Mouse (Mus musculus) kidney, postnatal 25 days (tissue): ENCODE measurements at regions not wholly inside any gene's neighbourhood (a gene's known extent, or its start where the extent isn't known, plus 50 kb on each side); places are given as distances from the start of the nearest gene placed in this dataset.
A peak's percentile ranks its signal among the peaks of the same experiment; 100 is the strongest.
"Not testable (repeated sequence)": the region's sequence is repeated elsewhere in the genome, so short reads cannot be mapped to it uniquely, and the experiment has no call there.

ENCODE experiments used
- DNase-seq, 2 experiments: peaks; one replicate each; pipeline ENCODE4 v3.0.0; 2021; ENCODE audit warnings: mixed read lengths in 2 of 2

GRCm38 (mm10) chr10:96253671-96254070 is 117.3 kb downstream of the Gm5426 start:
- DNase-seq: no peak

DNA sequence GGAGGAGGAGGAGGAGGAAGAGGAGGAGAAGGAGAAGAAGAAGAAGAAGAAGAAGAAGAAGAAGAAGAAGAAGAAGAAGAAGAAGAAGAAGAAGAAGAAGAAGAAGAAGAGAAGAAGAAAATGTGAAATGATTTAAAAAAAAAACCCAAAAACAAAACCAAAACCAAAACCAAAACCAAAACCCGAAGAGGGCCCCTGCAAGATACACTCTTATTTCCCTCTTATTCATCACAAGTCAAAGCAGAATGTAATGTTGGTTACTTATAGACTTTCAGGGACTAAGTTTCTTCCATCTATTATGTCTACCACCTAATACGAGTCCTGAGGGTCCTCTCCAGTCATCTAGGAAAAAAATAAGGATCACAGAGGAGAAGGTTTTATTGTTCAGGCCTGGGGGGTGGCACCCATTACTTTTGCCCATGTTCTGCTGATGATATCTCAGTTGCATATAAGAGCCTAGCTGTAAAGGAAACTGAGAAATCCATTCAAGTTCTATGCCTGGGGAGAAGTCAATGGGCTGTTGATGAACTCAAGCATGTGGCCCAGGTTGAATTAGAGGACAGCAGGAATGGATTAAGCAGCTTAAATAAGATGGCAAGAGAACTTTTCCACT is 118.0 kb downstream of the Gm5426 start:
- no peak for DNase-seq

DNA sequence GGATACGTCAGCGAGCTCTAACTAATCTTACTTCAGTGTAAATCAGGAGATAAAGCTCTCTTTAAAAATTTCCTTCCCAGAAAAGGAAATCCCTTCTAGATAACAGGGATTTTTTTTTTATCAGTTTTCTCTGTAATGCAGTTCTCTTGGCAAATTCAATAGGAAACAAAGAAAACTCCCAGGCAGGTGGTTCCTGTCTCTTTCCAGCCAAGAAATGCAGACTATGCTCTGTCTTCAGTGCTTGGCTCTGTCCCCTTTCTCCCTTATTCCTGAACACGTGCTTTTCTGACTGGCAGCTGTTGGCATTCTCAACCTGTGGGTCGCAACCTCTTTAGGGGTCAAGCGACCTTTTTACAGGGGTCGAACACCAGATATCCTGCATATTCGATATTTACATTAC is 121.5 kb downstream of the Gm5426 start:
- peak; percentile 41 to 44 for DNase-seq

DNA sequence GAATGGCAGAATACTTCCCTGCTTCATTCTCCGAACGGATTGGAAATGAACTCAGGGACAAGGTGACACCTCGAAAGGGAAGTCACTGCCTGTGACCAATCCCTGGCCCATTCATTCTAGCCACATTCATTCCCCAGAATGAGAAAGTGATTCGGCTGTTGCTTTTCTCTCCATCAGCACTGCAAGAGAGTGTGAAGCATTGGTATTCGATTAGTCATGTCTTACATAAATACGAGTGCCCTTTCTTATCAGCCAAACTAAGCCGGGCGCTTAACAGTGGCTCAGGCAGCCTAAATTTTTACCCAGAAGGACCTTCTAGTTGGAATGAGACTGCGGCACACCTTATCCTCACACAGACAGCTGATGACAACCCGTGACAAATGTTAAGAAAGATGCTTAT is 122.8 kb downstream of the Gm5426 start:
- DNase-seq: no peak

DNA sequence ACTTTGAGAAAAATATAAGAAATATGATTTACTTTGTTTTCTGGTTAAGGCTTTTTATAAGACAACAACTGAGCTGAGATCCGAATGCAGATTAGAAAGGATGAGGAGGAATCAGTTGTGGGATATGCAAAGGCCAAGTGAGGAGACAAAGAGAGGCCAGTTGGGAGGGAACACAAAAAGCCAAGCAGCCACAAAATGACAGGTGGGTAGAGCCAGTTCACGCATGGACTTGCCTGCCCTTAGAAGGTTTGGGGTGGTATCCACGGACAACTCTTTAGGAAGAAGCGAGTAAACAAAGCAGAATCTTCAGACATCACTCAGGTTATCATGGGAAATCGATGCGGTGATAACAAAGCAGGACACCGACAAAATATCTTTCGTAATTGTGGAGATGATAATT is 123.2 kb downstream of the Gm5426 start:
- DNase-seq: no peak

DNA sequence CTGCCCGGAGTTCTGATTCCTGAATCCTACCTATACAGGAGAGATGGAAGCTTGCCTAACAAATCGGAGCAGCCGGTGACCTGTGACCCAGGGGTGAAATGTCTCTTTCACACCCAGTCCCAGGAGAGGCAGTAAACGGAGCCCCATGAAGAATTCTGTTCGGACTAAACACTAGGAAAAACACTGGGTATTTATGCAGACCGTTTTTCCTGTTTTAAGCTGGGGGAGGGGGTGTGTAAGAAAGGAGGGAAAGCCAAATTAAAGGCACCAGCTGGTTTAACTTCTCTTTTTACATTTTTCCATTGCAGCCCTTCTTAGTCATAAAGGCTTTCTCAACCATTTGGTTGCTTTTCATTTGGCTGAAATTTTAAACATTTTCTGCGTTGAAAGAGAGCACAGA is 127.1 kb downstream of the Gm5426 start:
- DNase-seq: peak; percentile 51 to 57

DNA sequence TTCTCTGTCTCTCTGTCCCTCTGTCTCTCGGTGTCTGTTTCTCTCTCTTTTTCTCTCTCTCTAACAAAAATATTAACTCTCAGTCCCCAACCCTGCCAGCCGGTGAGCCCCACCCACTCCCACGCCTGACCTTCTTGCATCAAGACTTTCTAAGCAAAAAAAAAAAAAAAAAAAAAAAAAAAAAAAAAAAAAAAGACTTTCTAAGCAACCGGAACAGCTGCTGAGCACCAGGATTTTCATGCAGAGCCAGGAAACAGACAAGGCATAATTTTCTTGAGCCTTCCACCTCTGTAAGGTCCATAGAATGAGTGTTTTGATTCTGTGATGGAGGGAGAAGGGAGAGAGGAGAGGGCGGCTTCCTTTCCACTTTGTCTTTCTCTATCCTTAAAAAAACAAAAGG is 128.0 kb downstream of the Gm5426 start:
- DNase-seq: peak in 1 of 2 experiments; percentile 34

GRCm38 (mm10) chr10:96264866-96265265 is 128.5 kb downstream of the Gm5426 start:
- peak in 1 of 2 experiments; percentile 10 for DNase-seq

- no peak for DNase-seq
Measured at GRCm38 (mm10) chr10:96266100-96266735, 129.8 kb downstream of the Gm5426 start.

DNA sequence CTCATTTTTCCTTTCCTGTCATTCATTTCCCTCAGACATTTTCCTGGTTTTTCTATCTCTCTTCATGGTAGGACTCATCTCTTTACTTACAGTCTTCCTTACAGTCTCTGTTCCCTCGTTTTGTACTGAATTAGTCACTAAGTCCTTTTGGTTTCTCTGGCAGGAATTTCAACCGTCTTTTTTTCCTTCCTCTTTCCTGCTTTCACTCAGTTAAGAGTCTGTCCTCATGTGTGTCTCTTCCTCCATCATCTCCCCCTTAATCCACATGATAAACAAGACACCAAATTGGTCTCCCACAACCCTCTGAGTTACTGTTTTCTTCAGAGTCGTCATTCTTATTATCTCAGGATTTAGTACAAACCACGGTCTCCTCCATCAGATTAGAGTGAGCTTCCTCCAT is 131.2 kb downstream of the Gm5426 start:
- DNase-seq: no peak

- no peak for DNase-seq
Measured at GRCm38 (mm10) chr10:96273607-96274365, 137.4 kb downstream of the Gm5426 start.

DNA sequence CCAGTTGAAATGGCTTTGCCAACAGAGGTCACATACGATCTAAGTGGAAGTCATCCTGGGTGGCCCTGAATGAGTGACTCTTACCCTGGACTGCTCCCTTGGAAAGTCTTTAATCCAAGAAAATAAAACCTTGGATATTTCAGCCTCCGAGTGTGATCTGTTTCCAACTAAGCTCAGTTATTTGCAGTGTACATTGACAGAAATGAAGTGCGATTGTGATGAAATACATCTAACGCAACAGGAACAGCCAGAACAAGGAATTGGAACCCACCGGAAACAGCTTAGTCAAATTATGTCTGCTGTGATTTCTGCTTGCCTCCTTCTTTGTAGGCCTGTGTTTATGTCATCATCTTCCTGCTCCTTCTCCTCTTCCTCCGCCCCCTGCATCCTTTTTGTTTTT is 143.7 kb downstream of the Gm5426 start:
- no peak for DNase-seq

- DNase-seq: no peak
Measured at GRCm38 (mm10) chr10:96285407-96286093, 149.1 kb downstream of the Gm5426 start.

GRCm38 (mm10) chr10:96286094-96286485 is 149.7 kb downstream of the Gm5426 start:
- DNase-seq: no peak

GRCm38 (mm10) chr10:96289005-96289404 is 152.6 kb downstream of the Gm5426 start:
- DNase-seq: not testable (repeated sequence)

DNA sequence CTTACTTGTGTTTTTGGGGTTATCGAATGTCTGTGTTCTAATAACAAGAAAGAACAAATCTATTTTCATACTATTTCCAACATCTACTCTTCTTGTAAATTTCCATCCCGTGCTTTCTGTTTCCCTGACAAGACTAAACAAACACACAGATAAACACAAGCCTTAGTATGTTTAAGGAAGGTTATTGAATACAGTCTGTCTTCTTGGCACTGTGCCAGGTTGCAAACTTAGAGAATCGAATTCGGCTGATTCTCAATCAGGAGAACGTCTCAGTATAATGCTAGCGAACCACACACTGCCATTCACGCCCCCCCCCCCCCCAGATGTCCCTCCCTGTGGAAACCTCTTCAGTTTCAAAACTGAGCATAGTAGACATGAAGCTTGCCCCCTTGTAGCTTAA is 157.2 kb downstream of the Gm5426 start:
- no peak for DNase-seq

DNA sequence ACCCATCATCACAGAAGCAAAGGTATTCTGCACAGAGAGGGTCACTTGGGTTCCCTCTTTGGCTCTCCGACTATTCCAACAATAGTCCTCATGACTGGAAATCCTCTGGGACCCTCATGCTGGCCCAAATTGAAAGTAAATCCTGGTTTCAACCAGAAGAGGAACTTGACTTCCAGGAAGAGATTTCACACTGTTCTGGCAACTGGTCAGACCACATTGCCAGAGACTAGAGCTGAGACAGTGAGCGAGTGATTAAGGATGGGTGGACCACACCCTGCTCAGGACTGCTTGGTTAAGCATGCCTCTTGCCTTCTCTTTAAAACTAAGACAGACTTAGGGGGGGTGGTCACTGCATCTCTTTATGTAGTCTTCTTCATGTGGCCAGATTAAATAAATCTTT is 158.3 kb downstream of the Gm5426 start:
- peak; percentile 46 to 77 for DNase-seq

- DNase-seq: no peak
Measured at GRCm38 (mm10) chr10:96297658-96298057, 161.3 kb downstream of the Gm5426 start.

DNA sequence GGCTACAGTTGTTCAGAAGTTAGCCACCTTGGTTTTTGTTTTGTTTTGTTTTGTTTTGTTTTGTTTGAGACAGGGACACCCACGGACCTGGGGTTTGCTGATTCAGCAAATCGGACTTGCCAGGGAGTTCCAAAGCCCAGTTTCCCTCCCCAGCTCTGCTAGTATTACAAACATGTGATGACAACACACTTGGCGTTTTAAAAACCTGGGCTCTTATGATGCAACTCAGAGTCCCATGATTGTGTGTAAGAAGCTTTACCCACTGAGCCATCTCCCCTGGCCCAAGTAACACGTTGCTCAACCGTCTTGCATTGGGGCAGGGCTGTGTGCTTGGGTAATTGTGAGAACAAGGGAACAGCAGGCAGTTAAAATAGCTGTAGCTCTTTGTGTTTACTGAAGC is 162.2 kb downstream of the Gm5426 start:
- DNase-seq: no peak

GRCm38 (mm10) chr10:96305701-96306100 is 169.3 kb downstream of the Gm5426 start:
- DNase-seq: no peak

DNA sequence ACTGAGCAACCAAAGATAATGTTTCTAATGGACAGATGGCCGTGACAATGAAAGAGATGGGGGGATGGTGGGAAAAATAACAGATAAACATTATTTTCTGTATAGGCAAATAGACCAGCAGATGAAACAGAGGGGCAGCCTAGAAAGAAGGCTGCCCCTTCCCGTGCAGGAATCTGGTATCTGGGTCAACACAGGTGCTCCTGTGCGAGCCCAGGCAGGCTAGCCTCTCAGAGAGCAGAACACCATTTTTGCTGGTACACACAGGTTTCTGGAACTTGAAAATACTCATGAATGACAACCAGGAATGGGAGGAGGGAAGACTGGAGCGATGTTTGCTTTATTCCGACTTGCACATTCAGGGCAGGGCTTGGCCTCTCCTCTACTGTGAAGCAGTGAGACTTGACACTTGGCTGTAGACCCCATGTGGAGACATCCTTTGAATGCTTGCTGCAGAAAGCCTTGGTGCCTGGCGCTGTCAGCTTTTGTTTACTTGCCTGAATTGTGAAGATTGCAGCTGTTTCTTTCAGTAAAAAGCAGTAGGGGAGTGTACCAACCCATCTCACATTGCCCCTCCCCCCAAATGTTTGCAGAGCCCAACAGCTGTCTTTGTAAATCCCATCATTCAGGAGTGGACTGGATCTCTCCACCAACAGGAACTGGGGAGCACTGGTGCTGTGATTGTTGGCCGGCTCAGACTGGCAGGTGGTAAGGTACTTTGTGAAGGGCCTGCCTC is 172.5 kb downstream of the Gm5426 start:
- DNase-seq: peak in 1 of 2 experiments; percentile 38

- DNase-seq: no peak
Measured at GRCm38 (mm10) chr10:96309766-96310165, 173.4 kb downstream of the Gm5426 start.

- no peak for DNase-seq
Measured at GRCm38 (mm10) chr10:96325297-96325696, 188.9 kb downstream of the Gm5426 start.
